Mouse (Mus musculus) intestine, postnatal 0 days (tissue): ENCODE measurements around the gene Hspa5. TPM values are rescaled to one million over a fixed set of nuclear protein-coding genes. Genes with fewer than 3 reads are reported as not detected.
A peak's percentile ranks its signal among the peaks of the same experiment; 100 is the strongest.

Experiments used
- ATAC-seq: fragments of 200-750 bp; cut with Nextera tagmentation; 2 replicates; pipeline ENCODE4 v1.8.0; 2017; ENCODE audit warnings: mild to moderate bottlenecking, moderate TSS enrichment, moderate library complexity
- H3K27ac ChIP-seq: fragments of 300-500 bp; sonication (generic); 2 replicates; pipeline ENCODE4 v1.5.1; 2014; ENCODE audit warnings: mild to moderate bottlenecking, low read depth, low read length, moderate library complexity
- H3K27me3 ChIP-seq: fragments of 300-500 bp; sonication (generic); replicated peaks from 2 replicates; pipeline ENCODE4 v1.6.1; 2014; ENCODE audit warnings: low read length, mixed read lengths; ENCODE audit not compliant: control insufficient read depth, insufficient read depth
- H3K36me3 ChIP-seq: fragments of 300-500 bp; sonication (generic); 2 replicates; pipeline ENCODE4 v1.6.1; 2014; ENCODE audit warnings: mild to moderate bottlenecking, moderate library complexity; ENCODE audit not compliant: control insufficient read depth, insufficient read depth
- H3K4me1 ChIP-seq: fragments of 300-500 bp; sonication (generic); replicated peaks from 2 replicates; pipeline ENCODE4 v1.6.1; 2014; ENCODE audit warnings: antibody characterized with exemption, low read length, mixed read lengths; ENCODE audit not compliant: control insufficient read depth, insufficient read depth
- H3K4me2 ChIP-seq: fragments of 300-500 bp; sonication (generic); replicated peaks from 2 replicates; pipeline ENCODE4 v1.6.1; 2014; ENCODE audit warnings: low read depth, mild to moderate bottlenecking, moderate library complexity
- H3K4me3 ChIP-seq: fragments of 300-500 bp; sonication (generic); 2 replicates; pipeline ENCODE4 v1.5.1; 2014; ENCODE audit warnings: low read depth, low read length
- H3K9ac ChIP-seq: fragments of 300-500 bp; sonication (generic); 2 replicates; pipeline ENCODE4 v1.6.1; 2014; ENCODE audit warnings: mild to moderate bottlenecking, low read depth, low read length
- H3K9me3 ChIP-seq: fragments of 300-500 bp; sonication (generic); 2 replicates; pipeline ENCODE4 v1.6.1; 2016; ENCODE audit warnings: mixed run types; ENCODE audit not compliant: control insufficient read depth
- CTCF ChIP-seq: sonication (generic); IDR thresholded peaks from 2 replicates; pipeline ENCODE4 v1.5.1; 2016; ENCODE audit warnings: low read depth, mild to moderate bottlenecking, control low read depth, antibody characterized with exemption, moderate library complexity
- WGBS: fragments of 180-500 bp; shearing (Covaris S2); extraction: QIAGEN DNeasy Blood & Tissue Kit; methylation state at CpG from one replicate; pipeline ENCODE4 v1.1.7; 2014; 5-methylcytosine and 5-hydroxymethylcytosine counted together
- polyA plus RNA-seq: library from polyadenylated mRNA; unstranded; fragments of >200 nt; fragmentation: Nextera tagmentation; extraction: Ambion mirVana; gene quantifications from 2 replicates; pipeline ENCODE4 v1.2.1, GENCODE M21; 2015

Gene Hspa5
- 456 and 457 TPM in 2 replicates for polyA plus RNA-seq

DNA sequence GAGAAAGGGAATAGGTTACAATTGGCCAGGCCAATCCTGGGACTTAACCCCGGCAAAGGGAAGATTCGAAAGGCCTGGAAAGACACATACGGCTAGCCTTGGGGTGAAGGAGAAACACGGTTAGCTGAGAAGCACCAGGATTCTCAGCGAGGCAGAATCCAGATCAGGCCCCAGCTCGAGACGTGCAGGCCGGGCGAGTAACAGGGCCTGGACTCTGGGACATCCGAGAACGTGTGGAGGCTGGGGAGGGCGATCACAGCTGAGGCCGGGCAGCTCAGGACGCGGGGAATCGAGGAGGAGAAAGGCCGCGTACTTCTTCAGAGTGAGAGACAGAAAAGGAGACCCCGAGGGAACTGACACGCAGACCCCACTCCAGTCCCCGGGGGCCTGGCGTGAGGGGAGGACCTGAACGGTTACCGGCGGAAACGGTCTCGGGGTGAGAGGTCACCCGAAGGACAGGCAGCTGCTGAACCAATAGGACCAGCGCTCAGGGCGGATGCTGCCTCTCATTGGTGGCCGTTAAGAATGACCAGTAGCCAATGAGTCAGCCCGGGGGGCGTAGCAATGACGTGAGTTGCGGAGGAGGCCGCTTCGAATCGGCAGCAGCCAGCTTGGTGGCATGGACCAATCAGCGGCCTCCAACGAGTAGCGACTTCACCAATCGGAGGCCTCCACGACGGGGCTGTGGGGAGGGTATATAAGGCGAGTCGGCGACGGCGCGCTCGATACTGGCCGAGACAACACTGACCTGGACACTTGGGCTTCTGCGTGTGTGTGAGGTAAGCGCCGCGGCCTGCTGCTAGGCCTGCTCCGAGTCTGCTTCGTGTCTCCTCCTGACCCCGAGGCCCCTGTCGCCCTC, at the start of gene Hspa5:
TSS of gene Hspa5 (plus strand) at position 603 of the 859 bp plus-strand sequence.
- ATAC-seq: peak; percentile 98
- H3K27ac ChIP-seq: peak within 1 kb of the TSS; percentile 90
- no peaks in the 10 kb centered on the region for H3K9me3 ChIP-seq
- 0 out of 2 replicates have a peak, but pooled peaks cover 12% of the 10 kb centered on the region for H3K4me1 ChIP-seq
- H3K4me2 ChIP-seq: peak within 1 kb of the TSS; percentile 73
- no peaks in the 10 kb centered on the region for H3K27me3 ChIP-seq
- WGBS: 0% methylated on average over 60 of the region's 60 CpGs
- peak within 1 kb of the TSS; percentile 87 for H3K4me3 ChIP-seq
- peaks cover 30% of the 10 kb centered on the region for H3K36me3 ChIP-seq
- no peak for TF ChIP-seq CTCF
- peak within 1 kb of the TSS; percentile 93 for H3K9ac ChIP-seq

DNA sequence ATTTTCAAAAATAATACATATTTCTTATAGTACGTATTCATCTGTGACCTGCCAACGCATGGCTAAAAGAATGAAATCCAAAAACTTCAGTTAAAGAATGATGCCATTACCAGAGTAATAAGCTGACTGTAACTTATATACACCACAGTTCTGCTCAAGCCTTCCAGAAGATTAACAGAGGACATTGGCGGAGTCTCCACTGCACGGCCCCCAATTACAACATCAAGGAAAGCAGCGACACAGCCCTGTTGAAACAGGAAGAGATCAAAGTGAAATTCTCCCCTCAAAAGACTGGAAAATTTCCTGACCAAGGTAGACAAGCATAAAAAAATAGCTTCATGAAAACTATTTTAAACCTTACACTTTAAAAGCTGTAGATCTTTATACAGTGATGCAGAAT, 46.5 kb upstream of the Hspa5 start:
- Histone ChIP-seq H3K9me3 (no peaks in the 10 kb centered on the region), H3K4me2 (no peak overlapping the region), H3K9ac (no peak overlapping the region), H3K4me1 (no peaks in the 10 kb centered on the region), H3K27me3 (no peaks in the 10 kb centered on the region), H3K27ac (no peak overlapping the region), H3K36me3 (peaks cover 43% of the 10 kb centered on the region), H3K4me3 (no peak overlapping the region)
- 97% methylated on average over 5 of the region's 5 CpGs for WGBS
- ATAC-seq: no peak
- TF ChIP-seq CTCF: no peak

DNA sequence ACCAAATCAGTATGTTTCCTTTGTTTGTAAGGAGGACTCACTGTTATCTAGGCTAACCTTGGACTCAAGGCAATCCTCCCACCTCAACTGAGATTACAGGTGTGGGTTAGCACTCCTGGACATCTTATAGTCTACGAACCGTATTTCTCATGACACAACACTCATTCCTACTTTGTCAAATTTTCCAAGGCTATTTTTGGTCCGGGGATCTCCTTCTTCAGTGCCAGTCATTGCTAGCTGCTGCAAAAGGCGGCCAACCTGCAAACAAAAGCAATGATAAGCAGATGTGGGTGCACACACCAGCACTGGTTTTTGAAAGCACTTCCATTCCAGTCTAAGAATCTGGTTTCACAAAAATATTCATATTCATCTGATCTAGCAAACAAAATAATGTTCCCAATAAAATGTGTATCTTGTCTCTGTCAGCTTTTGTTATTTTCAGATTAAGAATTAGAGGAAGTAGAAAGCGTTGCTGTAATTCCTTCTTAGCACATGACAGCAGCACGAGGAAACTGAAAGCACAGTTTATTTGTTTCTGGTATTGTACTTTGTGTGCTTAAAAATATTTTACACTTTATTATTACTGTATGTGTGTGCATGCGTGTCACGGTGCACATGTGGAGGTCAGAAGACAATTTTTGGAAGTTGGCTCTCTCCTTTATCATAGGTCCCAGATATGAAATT, 44.6 kb upstream of the Hspa5 start:
- H3K4me1 ChIP-seq: no peaks in the 10 kb centered on the region
- no peak for TF ChIP-seq CTCF
- H3K36me3 ChIP-seq: peaks cover 40% of the 10 kb centered on the region
- no peak overlapping the region for H3K27ac ChIP-seq
- no peak overlapping the region for H3K9ac ChIP-seq
- no peaks in the 10 kb centered on the region for H3K27me3 ChIP-seq
- ATAC-seq: no peak
- no peaks in the 10 kb centered on the region for H3K9me3 ChIP-seq
- no peak overlapping the region for H3K4me3 ChIP-seq
- 85% methylated on average over 8 of the region's 8 CpGs for WGBS
- H3K4me2 ChIP-seq: no peak overlapping the region

DNA sequence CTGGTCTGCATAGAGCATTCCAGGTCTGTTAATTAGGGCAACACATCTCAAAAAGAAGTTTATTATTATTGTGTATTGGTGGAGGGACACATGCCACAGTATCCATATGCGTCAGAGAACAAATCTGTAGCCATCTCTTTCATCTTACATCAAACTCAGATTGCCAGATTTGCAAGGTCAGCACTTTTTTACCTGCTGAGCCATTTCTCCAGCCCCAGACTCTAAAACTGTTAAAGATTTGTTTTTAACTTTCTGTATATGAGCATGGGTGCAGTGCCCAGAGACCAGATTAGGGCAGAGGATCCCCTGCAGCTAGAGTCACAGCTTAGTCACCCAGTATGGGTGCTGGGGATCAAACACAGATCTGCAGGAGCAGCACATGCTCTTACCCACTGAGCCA, 35.1 kb upstream of the Hspa5 start:
- Histone ChIP-seq H3K4me2 (no peak overlapping the region), H3K36me3 (0 out of 2 replicates have a peak, but pooled peaks cover 3% of the 10 kb centered on the region), H3K9ac (no peak overlapping the region), H3K27me3 (no peaks in the 10 kb centered on the region), H3K4me3 (no peak overlapping the region), H3K27ac (no peak overlapping the region), H3K9me3 (no peaks in the 10 kb centered on the region), H3K4me1 (no peaks in the 10 kb centered on the region)
- no peak for TF ChIP-seq CTCF
- no peak for ATAC-seq
- WGBS: 90% methylated on average over 1 of the region's 1 CpGs

DNA sequence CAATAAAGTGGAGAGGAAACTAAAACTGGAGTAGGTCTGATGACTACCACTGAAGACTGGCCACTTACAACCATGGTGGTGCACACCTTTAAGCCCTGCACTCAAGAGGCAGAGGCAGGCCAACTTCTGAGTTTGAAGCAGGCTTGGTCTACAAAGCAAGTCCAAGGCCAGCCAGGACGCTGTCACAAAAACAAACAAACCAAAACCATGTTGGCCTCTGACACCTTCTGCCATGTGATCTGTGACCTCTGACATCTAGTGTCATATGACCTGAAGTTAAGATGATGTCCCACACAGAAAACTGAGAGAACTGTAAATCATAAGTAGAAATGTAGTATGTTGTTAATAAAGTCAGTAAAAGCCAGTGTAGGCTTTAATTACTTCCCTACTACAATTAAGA, 33.9 kb upstream of the Hspa5 start:
- H3K4me1 ChIP-seq: no peaks in the 10 kb centered on the region
- no peak for ATAC-seq
- 0 out of 2 replicates have a peak, but pooled peaks cover 3% of the 10 kb centered on the region for H3K36me3 ChIP-seq
- no peaks in the 10 kb centered on the region for H3K27me3 ChIP-seq
- H3K9me3 ChIP-seq: no peaks in the 10 kb centered on the region
- no peak overlapping the region for H3K27ac ChIP-seq
- no peak overlapping the region for H3K9ac ChIP-seq
- TF ChIP-seq CTCF: no peak
- no peak overlapping the region for H3K4me3 ChIP-seq
- 36% methylated on average over 1 of the region's 1 CpGs for WGBS
- H3K4me2 ChIP-seq: no peak overlapping the region

DNA sequence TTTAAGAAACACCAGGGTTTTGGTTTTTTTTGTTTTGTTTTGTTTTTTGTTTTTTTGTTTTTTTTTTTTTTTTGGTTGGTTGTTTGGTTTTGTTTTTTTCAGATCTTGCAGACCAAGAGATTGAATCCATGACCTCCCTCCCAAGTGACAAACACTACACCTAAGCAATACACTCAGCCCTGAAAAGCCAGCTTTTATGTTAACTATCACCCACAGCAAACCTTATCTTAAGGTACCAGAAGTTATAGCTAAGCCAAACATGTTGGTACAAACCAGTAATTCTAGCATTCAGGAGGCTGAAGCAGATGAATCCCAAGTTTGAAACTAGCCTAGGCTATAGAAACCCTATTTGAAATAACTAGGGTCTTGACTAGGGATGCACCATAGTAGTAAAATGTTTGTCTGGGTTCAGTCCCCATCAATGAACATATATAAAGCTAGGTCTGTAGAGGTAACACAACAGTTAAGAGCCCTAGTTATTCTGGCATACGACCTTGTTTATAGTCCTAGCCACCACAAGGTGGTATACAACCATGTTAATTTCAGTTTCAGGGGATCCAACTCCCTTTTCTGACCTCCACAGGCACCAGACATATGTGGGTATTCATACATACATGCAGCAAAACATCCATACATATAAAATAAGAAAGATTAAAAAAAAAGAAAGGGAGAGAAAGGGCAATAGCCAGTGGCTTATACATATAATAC, 31.9 kb upstream of the Hspa5 start:
- H3K36me3 ChIP-seq: no peaks in the 10 kb centered on the region
- no peak overlapping the region for H3K27ac ChIP-seq
- no peak overlapping the region for H3K4me2 ChIP-seq
- H3K9ac ChIP-seq: no peak overlapping the region
- 68% methylated on average over 1 of the region's 1 CpGs for WGBS
- H3K27me3 ChIP-seq: no peaks in the 10 kb centered on the region
- no peaks in the 10 kb centered on the region for H3K4me1 ChIP-seq
- no peak overlapping the region for H3K4me3 ChIP-seq
- no peak for TF ChIP-seq CTCF
- no peak for ATAC-seq
- no peaks in the 10 kb centered on the region for H3K9me3 ChIP-seq
